Mouse (Mus musculus) gonadal fat pad, adult 2 months (tissue): Measurements from ENCODE around the gene Smo. TPM values are rescaled to one million over a fixed set of nuclear protein-coding genes. Genes with fewer than 3 reads are reported as not detected.
"Not testable (repeated sequence)": the region's sequence is repeated elsewhere in the genome, so short reads cannot be mapped to it uniquely, and the experiment has no call there.

Experiments
- DNase-seq: peaks from one replicate; pipeline ENCODE4 v3.0.0-alpha.2; 2012; ENCODE audit warnings: low read depth
- polyA plus RNA-seq: library from polyadenylated mRNA; depleted of rRNA; stranded (reverse); fragments of >200 nt; gene quantifications from 2 replicates; pipeline ENCODE4 v1.2.3, GENCODE M21; 2012

The Smo gene
- polyA plus RNA-seq, 1 experiment: 38.8 TPM

DNA sequence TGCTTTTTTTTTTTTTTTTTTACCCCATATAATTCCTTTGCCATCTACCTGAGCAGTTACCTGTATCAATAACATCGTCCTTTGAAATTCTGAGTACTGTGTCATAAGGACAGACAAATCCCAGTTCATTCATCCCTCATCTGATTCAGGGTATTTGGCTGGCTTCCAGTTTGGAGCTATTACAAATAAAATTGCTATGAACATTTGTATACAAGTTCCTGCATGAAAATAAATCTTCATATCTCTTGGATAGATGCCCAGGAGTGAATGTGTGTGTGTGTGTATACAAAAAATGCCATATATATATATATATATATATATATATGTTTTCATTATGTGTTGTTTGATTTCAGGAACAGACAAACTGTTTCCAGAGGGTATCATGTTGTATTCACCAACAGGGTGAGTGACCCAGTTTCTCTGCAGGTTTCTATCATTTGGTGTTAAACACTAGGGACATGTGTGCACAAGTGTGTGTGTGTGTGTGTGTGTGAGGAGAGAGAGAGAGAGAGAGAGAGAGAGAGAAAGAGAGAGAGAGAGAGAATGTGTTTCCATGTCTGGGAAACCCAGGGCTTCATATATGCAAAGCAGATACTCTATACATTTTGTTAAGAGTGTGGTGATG lies 8.6 kb upstream of the Smo start:
- DNase-seq: no peak

GRCm38 (mm10) chr6:29728035-29728434 lies 7.3 kb upstream of the Smo start:
- no peak for DNase-seq

- no peak for DNase-seq
Measured at GRCm38 (mm10) chr6:29729491-29729890, 5.8 kb upstream of the Smo start.

DNA sequence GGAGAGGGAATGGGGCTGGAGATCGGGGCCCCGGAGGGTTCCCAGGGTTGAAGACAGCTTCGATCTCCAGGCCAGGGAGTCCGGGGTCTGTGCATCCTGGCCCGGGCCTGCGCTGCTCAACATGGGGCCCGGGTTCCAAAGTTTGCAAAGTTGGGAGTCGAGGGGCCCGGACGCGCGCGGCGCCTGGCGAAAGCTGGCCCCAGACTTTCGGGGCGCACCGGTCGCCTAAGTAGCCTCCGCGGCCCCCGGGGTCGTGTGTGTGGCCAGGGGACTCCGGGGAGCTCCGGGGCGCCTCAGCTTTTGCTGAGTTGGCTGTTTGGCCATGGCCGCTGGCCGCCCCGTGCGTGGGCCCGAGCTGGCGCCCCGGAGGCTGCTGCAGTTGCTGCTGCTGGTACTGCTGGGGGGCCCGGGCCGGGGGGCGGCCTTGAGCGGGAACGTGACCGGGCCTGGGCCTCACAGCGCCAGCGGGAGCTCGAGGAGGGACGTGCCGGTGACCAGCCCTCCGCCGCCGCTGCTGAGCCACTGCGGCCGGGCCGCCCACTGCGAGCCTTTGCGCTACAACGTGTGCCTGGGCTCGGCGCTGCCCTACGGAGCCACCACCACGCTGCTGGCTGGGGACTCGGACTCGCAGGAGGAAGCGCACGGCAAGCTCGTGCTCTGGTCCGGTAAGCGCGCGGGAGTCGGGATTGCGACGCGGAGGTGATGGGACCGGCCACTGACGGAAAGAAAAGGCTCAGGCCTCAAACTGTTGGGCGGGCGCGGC lies 567 bp downstream of the Smo start:
- no peak for DNase-seq

DNA sequence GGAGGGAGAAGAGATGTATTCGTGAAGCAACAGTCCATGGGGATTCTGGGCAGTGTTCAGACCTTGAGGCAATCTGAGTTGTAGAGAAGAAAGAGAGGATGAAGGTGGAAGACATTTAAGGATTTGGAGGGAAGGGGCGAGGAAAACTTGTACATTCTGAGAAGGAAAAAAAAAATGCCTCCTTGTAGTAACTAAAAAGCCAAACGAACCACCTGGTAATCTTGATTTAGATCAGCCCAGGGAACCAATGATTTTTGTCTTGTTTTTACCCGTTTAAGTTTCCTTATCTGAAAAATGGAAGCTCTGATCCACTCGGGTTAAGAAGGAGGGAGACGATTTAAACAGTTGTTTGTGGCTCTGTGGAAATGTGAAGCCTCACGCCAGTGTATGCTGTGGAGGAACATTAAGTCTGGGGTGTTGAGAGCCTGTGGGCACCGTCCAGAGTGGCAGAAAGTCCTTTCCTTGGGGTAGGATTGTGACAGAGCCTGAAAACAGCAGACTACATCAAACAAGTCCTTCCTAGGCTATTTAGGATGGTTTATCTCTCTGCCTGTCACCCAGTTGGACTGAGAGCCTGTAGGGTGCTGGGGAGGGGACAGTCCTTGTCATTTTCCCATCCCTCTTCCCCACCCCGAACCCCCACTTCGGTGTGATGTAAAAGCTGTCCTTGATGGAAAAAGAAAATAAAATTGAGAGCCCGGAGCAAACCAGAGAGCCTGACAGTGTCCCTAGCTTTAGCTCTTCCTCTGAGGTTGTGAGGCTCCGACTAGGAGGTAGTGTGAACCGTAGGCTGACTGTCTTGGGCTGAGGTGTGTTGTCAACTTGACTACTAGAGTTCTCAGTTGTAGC lies 1.5 kb downstream of the Smo start:
- DNase-seq: no peak

DNA sequence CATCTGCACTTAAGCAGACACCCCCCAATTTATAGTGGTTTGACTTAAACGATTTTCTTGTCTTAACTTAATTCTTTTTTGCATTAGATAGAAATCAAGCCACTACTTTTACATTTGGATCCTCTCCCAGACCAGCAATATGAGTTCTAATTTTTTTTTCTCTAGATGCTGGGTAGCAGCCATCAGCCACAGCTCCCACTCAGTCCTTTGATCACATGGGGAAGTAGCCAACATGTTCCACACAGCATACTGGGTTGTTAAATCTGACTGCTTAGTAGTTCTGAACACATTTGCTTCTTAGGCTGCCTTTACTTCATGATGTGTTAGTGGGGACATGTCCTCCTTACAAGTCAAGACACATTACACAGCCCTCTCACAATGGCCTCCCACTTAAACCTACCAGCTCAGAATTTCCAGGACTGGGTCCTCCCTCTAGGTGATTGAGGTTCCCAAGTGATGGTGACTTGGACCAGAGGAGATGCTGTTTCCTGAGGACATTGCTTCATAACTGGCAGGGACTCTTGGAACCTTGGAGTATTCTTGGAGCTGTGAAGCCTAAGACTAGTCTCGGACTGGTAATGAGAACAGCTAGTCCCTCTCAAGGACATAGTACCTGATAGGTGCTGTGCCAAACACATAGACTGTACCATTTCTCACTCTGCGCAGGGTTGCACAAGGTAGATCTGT lies 16.3 kb downstream of the Smo start:
- peak; percentile 96 for DNase-seq

DNA sequence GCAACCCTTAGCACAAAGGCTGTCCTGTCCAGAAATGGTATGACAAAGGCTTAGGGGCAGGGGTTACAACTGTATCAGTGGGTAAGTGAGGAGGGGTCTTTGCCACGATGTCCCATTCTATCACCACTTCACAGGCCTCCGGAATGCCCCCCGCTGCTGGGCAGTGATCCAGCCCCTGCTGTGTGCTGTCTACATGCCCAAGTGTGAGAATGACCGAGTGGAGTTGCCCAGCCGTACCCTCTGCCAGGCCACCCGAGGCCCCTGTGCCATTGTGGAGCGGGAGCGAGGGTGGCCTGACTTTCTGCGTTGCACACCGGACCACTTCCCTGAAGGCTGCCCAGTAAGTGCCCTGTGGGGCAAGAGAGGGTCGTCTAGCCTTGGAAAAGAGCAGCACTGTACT lies 18.0 kb downstream of the Smo start:
- DNase-seq: no peak

- no peak for DNase-seq
Measured at GRCm38 (mm10) chr6:29756001-29756400, 20.7 kb downstream of the Smo start.

GRCm38 (mm10) chr6:29756476-29756875 lies 21.2 kb downstream of the Smo start:
- no peak for DNase-seq

DNA sequence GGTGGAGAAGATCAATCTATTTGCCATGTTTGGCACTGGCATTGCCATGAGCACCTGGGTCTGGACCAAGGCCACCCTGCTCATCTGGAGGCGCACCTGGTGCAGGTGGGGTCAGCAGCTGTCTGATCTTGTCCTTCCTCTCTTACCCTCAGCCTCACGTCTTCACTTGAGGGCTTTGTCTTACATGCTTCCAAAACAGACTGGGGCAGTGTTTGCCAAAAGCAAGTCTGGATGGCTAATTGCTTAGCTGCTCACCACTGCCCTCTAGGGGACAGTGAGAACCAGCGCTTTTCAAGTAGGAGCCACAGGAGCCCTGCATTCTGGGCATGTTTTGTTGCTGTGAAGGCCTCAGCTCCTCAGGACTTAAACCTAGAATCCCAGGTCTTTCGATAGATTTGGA lies 23.1 kb downstream of the Smo start:
- DNase-seq: no peak

DNA sequence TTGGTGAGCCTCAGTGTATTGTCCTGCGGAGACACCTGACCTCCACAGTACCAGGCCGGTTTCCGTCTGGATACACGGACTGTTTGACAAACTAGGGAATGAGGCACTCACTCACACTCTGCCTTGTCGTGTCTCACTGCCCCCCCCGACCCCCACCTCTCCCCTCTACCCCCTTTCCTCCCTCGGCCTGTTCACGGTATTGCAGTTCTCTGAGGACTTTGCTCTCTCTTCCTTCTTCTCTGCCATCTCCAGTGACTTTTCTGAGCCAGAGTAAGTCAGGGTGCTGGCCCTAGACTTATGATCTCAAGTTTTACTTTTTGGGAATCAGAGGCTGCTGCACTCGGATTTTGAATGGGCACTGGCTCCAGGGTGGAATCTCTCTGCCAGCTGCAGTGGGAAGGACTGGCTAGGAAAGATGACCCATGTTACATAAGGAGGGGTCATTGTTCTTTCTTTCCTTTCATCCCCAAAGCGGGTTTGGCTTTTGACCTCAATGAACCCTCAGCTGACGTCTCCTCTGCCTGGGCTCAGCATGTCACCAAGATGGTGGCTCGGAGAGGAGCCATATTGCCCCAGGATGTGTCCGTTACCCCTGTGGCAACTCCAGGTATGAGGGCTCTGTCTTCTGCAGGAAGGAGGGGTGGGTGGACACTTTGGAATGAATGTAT lies 23.8 kb downstream of the Smo start:
- no peak for DNase-seq

DNA sequence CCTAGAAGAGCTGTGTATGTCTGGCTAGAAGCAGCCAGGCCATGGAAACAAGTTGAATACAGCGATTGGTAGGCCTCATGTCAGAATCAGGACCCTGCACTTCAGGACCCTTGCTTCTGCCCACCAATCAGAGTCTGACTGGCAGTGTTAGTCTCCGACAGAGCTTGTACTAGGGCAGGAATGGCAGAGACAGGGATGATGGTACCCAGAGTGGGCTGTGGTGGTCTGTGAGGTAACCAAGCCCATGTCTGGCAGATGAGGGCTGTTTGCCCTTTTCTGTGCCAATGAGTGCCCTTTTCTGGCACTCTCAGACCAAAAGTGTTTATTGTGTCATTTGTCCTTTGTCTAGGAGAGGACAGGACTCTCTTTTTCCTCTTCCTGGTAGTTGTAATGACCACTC lies 25.1 kb downstream of the Smo start:
- DNase-seq: not testable (repeated sequence)

- DNase-seq: no peak
Measured at GRCm38 (mm10) chr6:29761282-29761681, 26.0 kb downstream of the Smo start.

GRCm38 (mm10) chr6:29762524-29762923 lies 27.2 kb downstream of the Smo start:
- DNase-seq: no peak

GRCm38 (mm10) chr6:29766874-29767273 lies 31.6 kb downstream of the Smo start:
- DNase-seq: no peak

DNA sequence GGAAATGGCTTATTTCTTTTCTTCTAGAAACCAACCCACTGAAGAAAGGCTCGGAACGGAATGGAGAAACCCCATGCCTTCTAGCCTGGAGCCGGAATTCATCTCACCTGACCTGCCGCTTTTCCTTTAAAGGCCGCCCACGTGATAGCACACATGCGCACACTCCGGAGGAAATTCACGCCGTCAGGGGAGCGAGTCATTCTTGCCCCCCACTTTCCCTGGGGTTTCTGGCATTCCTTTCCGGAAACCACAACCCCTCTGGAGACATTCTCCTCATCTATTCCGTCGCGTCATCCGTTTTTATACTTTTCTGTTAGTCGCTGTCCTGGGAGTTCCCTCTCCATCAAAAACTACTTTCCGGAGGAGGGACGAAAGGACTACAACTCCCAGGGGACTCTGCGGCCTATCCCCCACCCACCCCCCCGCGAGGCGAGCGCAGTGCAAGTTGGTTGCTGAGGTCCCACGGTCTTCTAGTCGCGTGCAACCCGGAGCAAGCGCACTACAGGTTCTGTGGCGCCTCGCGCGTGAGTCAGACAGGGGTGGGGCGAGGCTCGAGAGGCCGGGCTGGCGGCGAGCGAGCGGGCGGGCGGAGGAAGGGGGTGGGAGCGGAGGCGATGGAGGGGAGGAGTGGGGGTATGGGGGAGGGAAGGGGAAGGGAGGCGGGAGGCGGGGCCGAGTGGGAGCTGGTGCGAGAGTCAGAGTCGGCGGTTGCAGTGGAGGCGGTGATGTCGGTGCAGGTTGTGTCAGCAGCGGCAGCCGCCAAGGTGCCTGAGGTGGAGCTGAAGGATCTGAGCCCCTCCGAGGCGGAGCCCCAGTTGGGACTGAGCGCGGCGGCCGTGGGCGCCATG lies 32.7 kb downstream of the Smo start, which contains the start of gene Ahcyl2:
Ahcyl2 (plus strand) TSS at position 199 of the 848 bp plus-strand sequence.
- DNase-seq: peak; percentile 70

- no peak for DNase-seq
Measured at GRCm38 (mm10) chr6:29768791-29769441, 33.6 kb downstream of the Smo start.

- DNase-seq: peak; percentile 65
Measured at GRCm38 (mm10) chr6:29770672-29771321, 35.5 kb downstream of the Smo start.

DNA sequence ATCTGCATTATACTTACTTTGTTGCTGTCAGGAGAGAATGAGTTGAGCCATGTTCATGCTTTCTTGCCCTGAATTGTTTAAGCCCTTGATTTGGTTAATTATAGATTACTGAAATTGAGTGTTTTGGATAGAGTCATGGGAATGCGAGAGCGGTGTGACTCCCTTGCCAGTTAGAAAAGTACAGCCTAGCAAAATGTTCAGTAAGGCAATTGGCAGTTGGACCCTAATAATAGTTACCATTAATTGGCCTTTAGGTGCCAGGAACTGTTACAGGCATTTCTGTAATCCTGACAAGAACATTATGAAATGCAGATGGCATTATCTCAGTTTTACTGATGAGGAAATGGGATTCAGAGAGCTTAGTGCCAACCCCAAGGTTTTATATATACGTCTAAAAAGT lies 36.9 kb downstream of the Smo start:
- DNase-seq: peak; percentile 93
